Mouse (Mus musculus): ENCODE measurements at regions not wholly inside any gene's neighbourhood (a gene's known extent, or its start where the extent isn't known, plus 50 kb on each side); places are given as distances from the start of the nearest gene placed in this dataset.

DNA sequence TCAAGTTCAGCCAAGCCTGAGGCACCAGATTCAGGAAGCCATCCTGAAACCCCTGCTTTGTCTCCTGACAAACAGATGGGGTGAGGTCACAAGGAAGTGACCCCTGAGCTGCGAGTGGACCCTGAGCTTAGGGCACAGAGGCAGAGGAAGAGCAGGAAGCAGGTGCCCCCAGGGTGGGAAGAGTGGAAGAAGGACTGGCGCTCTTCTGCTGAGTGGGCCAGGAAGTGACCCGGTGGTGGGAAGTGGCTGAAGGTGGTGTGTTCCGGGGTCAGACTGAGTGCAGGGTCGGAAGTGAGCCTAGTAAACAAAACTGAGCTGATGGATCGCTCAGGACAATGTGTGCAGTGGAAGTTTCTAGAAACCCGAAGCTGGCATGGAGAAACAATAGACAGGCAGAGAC lies 57.2 kb upstream of the Unc5b start:
- TF ChIP-seq POLR2A (IDR thresholded peaks at IDR 0.05; ENCODE audit: extremely low read depth, insufficient read depth, low read length) (no peak), CTCF (IDR thresholded peaks at IDR 0.05; ENCODE audit: low read depth, low read length) (no peak)
